Comparison of ENCODE assay signal across 32 mouse cellular contexts in genomic region chr3:105854786-105855185, GRCm38 (mm10). TPM values are rescaled to one million over a fixed set of nuclear protein-coding genes. Genes with fewer than 3 reads are reported as not detected.
DNase-seq lines count a peak whose midpoint lies in the region; ATAC-seq and TF ChIP-seq lines count a peak whose summit lies in the region.
"Had no signal": no experiment of that assay in that cellular context is flagged by ENCODE, and none has a peak within 500 bp of the region (broad histone marks: within the 10 kb centered on the region; RNA-seq: fewer than 3 reads in every experiment).

No protein-coding gene starts in this region.

- H3K4me2 ChIP-seq in forebrain, postnatal 0 days (ENCODE audit: low read depth): no peak overlapping the region
- H3K4me2 ChIP-seq in limb, embryonic 15.5 days: no peak overlapping the region
- H3K4me2 ChIP-seq: heart, embryonic 11.5 days; hindbrain, embryonic 12.5 days; midbrain, embryonic 15.5 days; neural tube, embryonic 15.5 days had no signal

- TF ChIP-seq CTCF in forebrain, postnatal 0 days (IDR thresholded peaks at IDR 0.05; ENCODE audit: low read depth): no peak

- no peaks in the 10 kb centered on the region for H3K27me3 ChIP-seq in forebrain, postnatal 0 days (ENCODE audit: insufficient read depth, low read length)
- H3K27me3 ChIP-seq in forebrain, embryonic 10.5 days (ENCODE audit: poor library complexity, severe bottlenecking): no peaks in the 10 kb centered on the region
- H3K27me3 ChIP-seq in limb, embryonic 15.5 days: no peaks in the 10 kb centered on the region
- H3K27me3 ChIP-seq: hindbrain, embryonic 12.5 days; midbrain, embryonic 15.5 days; neural tube, embryonic 15.5 days had no signal

- no peak overlapping the region for H3K9ac ChIP-seq in forebrain, postnatal 0 days
- no peak overlapping the region for H3K9ac ChIP-seq in limb, embryonic 15.5 days
- H3K9ac ChIP-seq: hindbrain, embryonic 12.5 days; liver, embryonic 14.5 days; midbrain, embryonic 15.5 days; neural tube, embryonic 15.5 days had no signal

- H3K4me3 ChIP-seq in forebrain, postnatal 0 days (ENCODE audit: low read depth, low read length): no peak overlapping the region
- no peak overlapping the region for H3K4me3 ChIP-seq in forebrain, embryonic 10.5 days
- no peak overlapping the region for H3K4me3 ChIP-seq in limb, embryonic 15.5 days
- H3K4me3 ChIP-seq: hindbrain, embryonic 12.5 days; left cerebral cortex, adult 2 months; midbrain, embryonic 15.5 days; neural tube, embryonic 15.5 days had no signal

- ATAC-seq in forebrain, postnatal 0 days: peak; percentile 25; the same call in 1 of the 2 replicates
- no peak for ATAC-seq in limb, embryonic 15.5 days (ENCODE audit: insufficient number of reproducible peaks, low FRiP score, low TSS enrichment, low read depth)
- ATAC-seq in inflammation-experienced regulatory T-cells, adult 6 months: no peak
- ATAC-seq: forebrain, embryonic 14.5 days; intestine, postnatal 0 days; midbrain, embryonic 15.5 days had no signal

- DNase-seq in forebrain, postnatal 0 days: no peak
- no peak for DNase-seq in forebrain, embryonic 10.5 days (ENCODE audit: extremely low spot score, low spot score)
- peak; percentile 20 to 57 for DNase-seq in layer of hippocampus, adult 8-10 months (ENCODE audit: low spot score in 2 of 2)
- DNase-seq in layer of hippocampus, postnatal 25 days (ENCODE audit: extremely low spot score in 1 of 2, low spot score in 1 of 2): no peak
- peak; percentile 80 for DNase-seq in brain, adult 2 months (ENCODE audit: low read depth, low spot score)
- DNase-seq: adrenal gland, postnatal 14 days; cerebellum, adult 11-12 months; cerebellum, postnatal 25 days; gastrocnemius, postnatal 10 days; heart, adult 11 months; heart, postnatal 36 days; kidney, adult 9 months; kidney, postnatal 10 days; liver; lung, adult 2 months; lung, postnatal 10 days; retina, postnatal 1 day; right cerebral cortex, postnatal 25 days; spleen, adult 18-20 months; thymus, adult 2 months; thymus, postnatal 36 days had no signal

- H3K9me3 ChIP-seq in forebrain, postnatal 0 days (ENCODE audit: low read length): no peaks in the 10 kb centered on the region
- H3K9me3 ChIP-seq in forebrain, embryonic 10.5 days: no peaks in the 10 kb centered on the region
- no peaks in the 10 kb centered on the region for H3K9me3 ChIP-seq in limb, embryonic 15.5 days
- H3K9me3 ChIP-seq: hindbrain, embryonic 12.5 days; midbrain, embryonic 15.5 days; neural tube, embryonic 15.5 days had no signal

- no peaks in the 10 kb centered on the region for H3K36me3 ChIP-seq in forebrain, postnatal 0 days (ENCODE audit: insufficient read depth)
- no peaks in the 10 kb centered on the region for H3K36me3 ChIP-seq in forebrain, embryonic 10.5 days (replicated peaks)
- H3K36me3 ChIP-seq in limb, embryonic 15.5 days: no peaks in the 10 kb centered on the region
- H3K36me3 ChIP-seq: hindbrain, embryonic 12.5 days; midbrain, embryonic 15.5 days; neural tube, embryonic 15.5 days had no signal

- H3K27ac ChIP-seq in forebrain, postnatal 0 days (ENCODE audit: low read depth, low read length): no peak overlapping the region
- H3K27ac ChIP-seq in forebrain, embryonic 10.5 days: no peak overlapping the region
- H3K27ac ChIP-seq in limb, embryonic 15.5 days: peak overlapping the region; percentile 14; the same call in 1 of the 2 replicates
- H3K27ac ChIP-seq: hindbrain, embryonic 12.5 days; liver, embryonic 14.5 days; midbrain, embryonic 15.5 days; neural tube, embryonic 15.5 days had no signal

- WGBS in forebrain, postnatal 0 days: 39% methylated on average over 4 of the region's 4 CpGs
- 74% methylated on average over 4 of the region's 4 CpGs for WGBS in forebrain, embryonic 10.5 days
- WGBS in limb, embryonic 15.5 days: 89% methylated on average over 4 of the region's 4 CpGs

- H3K4me1 ChIP-seq in forebrain, postnatal 0 days (ENCODE audit: insufficient read depth): no peaks in the 10 kb centered on the region
- peaks cover 6% of the 10 kb centered on the region; the same call in 1 of the 2 replicates for H3K4me1 ChIP-seq in forebrain, embryonic 10.5 days
- peaks cover 16% of the 10 kb centered on the region for H3K4me1 ChIP-seq in limb, embryonic 15.5 days
- H3K4me1 ChIP-seq: hindbrain, embryonic 12.5 days; midbrain, embryonic 15.5 days had no signal

RNA-seq across cellular contexts. Expression of gene Adora3, which starts 15.9 kb away (rescaled TPM):
- 0.14 and 0.23 TPM in 2 replicates for total RNA-seq in forebrain, postnatal 0 days (2014; rRNA removed)
- 0.31 and 0.35 TPM in 2 replicates for polyA plus RNA-seq in forebrain, postnatal 0 days (2015; fragmentation: Nextera tagmentation; extraction: Ambion mirVana)
- 0.16 and 0.41 TPM in 2 replicates for polyA plus RNA-seq in forebrain, embryonic 10.5 days (2016; fragmentation: Nextera tagmentation; extraction: Ambion mirVana)
- total RNA-seq in layer of hippocampus, adult 8-10 months (2022): 1 to 10 TPM in 3 of 4 experiments, under 1 TPM in 1; 0.89 to 3.8 (median 2.5) TPM
- under 1 TPM; 0.69 to 0.89 TPM for total RNA-seq in layer of hippocampus, postnatal 25 days (2021)
- polyA plus RNA-seq in limb, embryonic 15.5 days (2015; fragmentation: Nextera tagmentation; extraction: Ambion mirVana): 4.5 and 4.6 TPM in 2 replicates
- under 1 TPM in 2 of 3 experiments, not detected in 1; 0.26 to 0.39 TPM for polyA plus RNA-seq in inflammation-experienced regulatory T-cells, adult 6 months (2017; shearing (Covaris generic))
- polyA plus RNA-seq: embryonic facial prominence, embryonic 11.5 days; hindbrain, embryonic 12.5 days had no signal

RNA-seq across cellular contexts. Expression of gene Tmigd3, which starts 15.9 kb away (rescaled TPM):
- 1.4 TPM in 1 of 2 replicates, not detected in the other for total RNA-seq in forebrain, postnatal 0 days (2014; rRNA removed)
- polyA plus RNA-seq in forebrain, postnatal 0 days (2015; fragmentation: Nextera tagmentation; extraction: Ambion mirVana): 0.21 TPM in 1 of 2 replicates, not detected in the other
- polyA plus RNA-seq in forebrain, embryonic 10.5 days (2016; fragmentation: Nextera tagmentation; extraction: Ambion mirVana): not detected in 2 replicates
- under 1 TPM; 0.41 to 0.78 (median 0.63) TPM for total RNA-seq in layer of hippocampus, adult 8-10 months (2022)
- not detected for total RNA-seq in layer of hippocampus, postnatal 25 days (2021)
- 0.31 and 0.35 TPM in 2 replicates for polyA plus RNA-seq in limb, embryonic 15.5 days (2015; fragmentation: Nextera tagmentation; extraction: Ambion mirVana)
- not detected for polyA plus RNA-seq in inflammation-experienced regulatory T-cells, adult 6 months (2017; shearing (Covaris generic))
- total RNA-seq: adrenal gland, postnatal 14 days had no signal
- polyA plus RNA-seq: embryonic facial prominence, embryonic 11.5 days; forebrain, embryonic 14.5 days; hindbrain, embryonic 12.5 days; midbrain, embryonic 15.5 days; neural tube, embryonic 15.5 days had no signal

RNA-seq across cellular contexts. Expression of gene Rap1a, which starts 53.6 kb away (rescaled TPM):
- 36.4 and 37.5 TPM in 2 replicates for total RNA-seq in forebrain, postnatal 0 days (2014; rRNA removed)
- 60.7 and 70.5 TPM in 2 replicates for polyA plus RNA-seq in forebrain, postnatal 0 days (2015; fragmentation: Nextera tagmentation; extraction: Ambion mirVana)
- polyA plus RNA-seq in forebrain, embryonic 10.5 days (2016; fragmentation: Nextera tagmentation; extraction: Ambion mirVana): 75.5 and 78.0 TPM in 2 replicates
- 100 to 1,000 TPM in 1 of 4 experiments, 10 to 100 TPM in 3; 80.2 to 101 (median 89.7) TPM for total RNA-seq in layer of hippocampus, adult 8-10 months (2022)
- total RNA-seq in layer of hippocampus, postnatal 25 days (2021): 100 to 1,000 TPM; 101 to 108 TPM
- 100 and 106 TPM in 2 replicates for polyA plus RNA-seq in limb, embryonic 15.5 days (2015; fragmentation: Nextera tagmentation; extraction: Ambion mirVana)
- polyA plus RNA-seq in inflammation-experienced regulatory T-cells, adult 6 months (2017; shearing (Covaris generic)): 100 to 1,000 TPM; 142 to 303 (median 166) TPM

Comparison
In these comparisons a context has a peak if more than half of its experiments do, and no peak if none do; other contexts are left out.
1. DNase-seq: peak in layer of hippocampus, adult 8-10 months (2 of 2) and brain, adult 2 months (single experiment); none in forebrain, postnatal 0 days (single experiment), forebrain, embryonic 10.5 days (single experiment) and layer of hippocampus, postnatal 25 days (0 of 2).